Mouse (Mus musculus) forebrain, embryonic 10.5 days (tissue): ENCODE data around the gene Rps6ka2. TPM values are rescaled to one million over a fixed set of nuclear protein-coding genes. Genes with fewer than 3 reads are reported as not detected.

ENCODE experiments used
- DNase-seq: peaks from one replicate; pipeline ENCODE4 v3.0.0-alpha.2; 2017; ENCODE audit warnings: low spot score; ENCODE audit errors: extremely low spot score
- H3K27ac ChIP-seq: fragments of 300-500 bp; sonication (generic); 2 replicates; pipeline ENCODE4 v1.5.1; 2016; ENCODE audit warnings: mild to moderate bottlenecking
- H3K27me3 ChIP-seq: fragments of 300-500 bp; sonication (generic); 2 replicates; pipeline ENCODE4 v1.6.1; 2016; ENCODE audit warnings: mild to moderate bottlenecking; ENCODE audit not compliant: poor library complexity, severe bottlenecking
- H3K36me3 ChIP-seq: fragments of 300-500 bp; sonication (generic); replicated peaks from 2 replicates; pipeline ENCODE4 v1.6.1; 2016; ENCODE audit warnings: mild to moderate bottlenecking, moderate library complexity
- H3K4me1 ChIP-seq: fragments of 300-500 bp; sonication (generic); 2 replicates; pipeline ENCODE4 v1.6.1; 2016
- H3K4me3 ChIP-seq: fragments of 300-500 bp; sonication (generic); 2 replicates; pipeline ENCODE4 v1.5.1; 2016; ENCODE audit warnings: mild to moderate bottlenecking, moderate library complexity
- H3K9me3 ChIP-seq: fragments of 300-500 bp; sonication (generic); 2 replicates; pipeline ENCODE4 v1.6.1; 2016; ENCODE audit warnings: mild to moderate bottlenecking, moderate library complexity
- WGBS: fragments of 180-500 bp; shearing (Covaris S2); methylation state at CpG from one replicate; pipeline ENCODE4 v1.1.7; 2016; 5-methylcytosine and 5-hydroxymethylcytosine counted together
- polyA plus RNA-seq: library from polyadenylated mRNA; unstranded; fragments of >200 nt; fragmentation: Nextera tagmentation; extraction: Ambion mirVana; gene quantifications from 2 replicates; pipeline ENCODE4 v1.2.1, GENCODE M21; 2016

Gene Rps6ka2
- polyA plus RNA-seq, 1 experiment from 2014 or later: 25.3 TPM

- 69% methylated on average over 12 of the region's 12 CpGs for WGBS
- no peak for DNase-seq
- H3K4me3 ChIP-seq: no peak overlapping the region
These were observed 22.0 kb upstream of the Rps6ka2 start for GRCm38 (mm10) chr17:7147920-7148321.

DNA sequence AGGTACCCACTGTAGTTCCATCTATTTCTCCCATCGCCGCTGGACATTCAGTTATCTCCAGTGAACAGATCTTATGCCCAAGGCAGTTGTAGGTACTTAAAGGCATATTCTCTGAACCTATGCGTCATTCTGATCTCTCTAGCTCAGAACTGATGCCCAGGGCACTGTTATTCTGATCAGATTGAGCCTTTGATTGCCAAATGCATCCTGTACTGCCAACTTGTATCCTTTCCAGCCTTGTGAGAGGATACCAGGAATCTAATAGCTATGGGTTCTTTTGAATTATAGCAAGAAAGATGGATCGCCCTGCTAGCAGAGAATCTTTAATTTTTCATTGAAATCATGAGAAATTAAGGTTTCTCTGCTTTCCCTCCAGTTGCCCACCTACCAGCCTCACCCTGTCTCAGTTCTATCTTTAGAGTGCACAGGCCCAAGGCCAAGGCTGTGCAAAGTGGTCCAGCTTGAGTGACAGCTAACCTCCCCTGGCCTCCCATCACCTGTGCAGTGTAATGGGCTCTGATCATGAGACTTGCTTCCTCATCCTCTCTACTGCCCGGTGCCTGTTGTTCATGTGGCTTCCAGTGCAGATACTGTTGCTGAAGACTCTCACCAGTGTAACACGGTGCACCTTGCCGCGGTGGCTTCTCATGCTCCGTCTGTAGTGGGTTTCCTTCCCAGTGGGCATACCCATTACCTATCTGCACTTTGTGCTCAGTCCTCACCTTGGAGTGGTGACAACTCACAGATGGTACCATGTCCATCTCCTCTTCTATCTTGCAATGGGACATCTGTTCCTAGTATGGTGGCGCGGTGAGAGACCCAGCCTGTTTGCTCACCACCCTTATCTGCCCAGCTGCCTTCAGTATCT lies 20.4 kb upstream of the Rps6ka2 start:
- WGBS: 95% methylated on average over 11 of the region's 11 CpGs

More at GRCm38 (mm10) chr17:7147920-7148321, 22.0 kb upstream of the Rps6ka2 start:
- H3K27ac ChIP-seq: no peak overlapping the region
- peaks cover 9% of the 10 kb centered on the region for H3K4me1 ChIP-seq
- no peaks in the 10 kb centered on the region for H3K27me3 ChIP-seq
- H3K36me3 ChIP-seq: no peaks in the 10 kb centered on the region
- no peaks in the 10 kb centered on the region for H3K9me3 ChIP-seq

DNA sequence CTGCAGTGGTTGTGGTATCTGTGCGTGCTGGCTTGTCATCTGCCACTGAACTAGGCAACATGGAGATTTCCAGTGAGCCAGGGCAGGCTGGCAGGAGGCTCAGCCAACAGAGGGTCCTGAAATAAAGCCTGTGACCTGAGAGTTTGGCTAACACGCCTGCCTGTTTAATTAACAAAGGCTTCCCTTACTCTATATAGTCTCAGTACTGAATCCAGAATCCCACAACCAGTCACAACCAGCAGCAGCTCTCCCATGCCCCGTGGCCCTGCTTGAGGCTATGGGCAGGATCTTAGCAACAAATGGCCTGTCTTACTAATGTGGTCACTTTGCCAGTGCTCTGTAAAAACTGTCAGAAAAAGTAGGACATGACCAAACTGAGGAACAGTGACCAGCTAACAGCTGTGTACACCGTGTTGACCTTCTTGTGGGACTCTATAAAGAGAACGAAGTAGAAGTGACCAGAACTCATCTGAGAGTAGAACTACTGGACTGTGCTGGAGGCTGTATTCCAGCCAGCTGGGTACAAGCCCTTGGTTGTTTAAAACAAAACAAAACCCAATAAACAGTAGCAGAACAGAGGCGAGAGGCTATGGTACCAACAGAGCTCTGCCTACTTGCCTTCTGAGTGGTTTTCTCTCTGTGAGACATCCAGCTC lies 18.3 kb upstream of the Rps6ka2 start:
- 84% methylated on average over 6 of the region's 6 CpGs for WGBS
- no peak for DNase-seq
- Histone ChIP-seq H3K4me1 (peaks cover 4% of the 10 kb centered on the region), H3K27ac (no peak overlapping the region), H3K36me3 (no peaks in the 10 kb centered on the region), H3K27me3 (no peaks in the 10 kb centered on the region), H3K4me3 (no peak overlapping the region), H3K9me3 (no peaks in the 10 kb centered on the region)

More for the DNA sequence above, 20.4 kb upstream of the Rps6ka2 start:
- Histone ChIP-seq H3K27ac (no peak overlapping the region), H3K4me3 (no peak overlapping the region), H3K4me1 (peaks cover 9% of the 10 kb centered on the region), H3K27me3 (no peaks in the 10 kb centered on the region), H3K36me3 (no peaks in the 10 kb centered on the region), H3K9me3 (no peaks in the 10 kb centered on the region)
- DNase-seq: no peak

- H3K27me3 ChIP-seq: no peaks in the 10 kb centered on the region
- H3K9me3 ChIP-seq: no peaks in the 10 kb centered on the region
- H3K27ac ChIP-seq: no peak overlapping the region
- peaks cover 9% of the 10 kb centered on the region for H3K4me1 ChIP-seq
- 93% methylated on average over 7 of the region's 7 CpGs for WGBS
- no peaks in the 10 kb centered on the region for H3K36me3 ChIP-seq
- H3K4me3 ChIP-seq: no peak overlapping the region
- DNase-seq: no peak
These were observed 17.3 kb upstream of the Rps6ka2 start for GRCm38 (mm10) chr17:7152662-7153061.

GRCm38 (mm10) chr17:7163955-7164354 lies 6.0 kb upstream of the Rps6ka2 start:
- no peak overlapping the region for H3K27ac ChIP-seq
- H3K36me3 ChIP-seq: no peaks in the 10 kb centered on the region
- no peak for DNase-seq
- H3K4me1 ChIP-seq: peaks cover 14% of the 10 kb centered on the region
- H3K27me3 ChIP-seq: peaks cover 6% of the 10 kb centered on the region; the same call in 1 of the 2 replicates
- no peak overlapping the region for H3K4me3 ChIP-seq
- H3K9me3 ChIP-seq: no peaks in the 10 kb centered on the region
- WGBS: 79% methylated on average over 3 of the region's 3 CpGs

GRCm38 (mm10) chr17:7165524-7165923 lies 4.4 kb upstream of the Rps6ka2 start:
- Histone ChIP-seq H3K4me3 (no peak overlapping the region), H3K4me1 (peaks cover 24% of the 10 kb centered on the region), H3K27me3 (peaks cover 6% of the 10 kb centered on the region; the same call in 1 of the 2 replicates), H3K9me3 (no peaks in the 10 kb centered on the region), H3K27ac (no peak overlapping the region), H3K36me3 (no peaks in the 10 kb centered on the region)
- 93% methylated on average over 7 of the region's 7 CpGs for WGBS
- DNase-seq: no peak

DNA sequence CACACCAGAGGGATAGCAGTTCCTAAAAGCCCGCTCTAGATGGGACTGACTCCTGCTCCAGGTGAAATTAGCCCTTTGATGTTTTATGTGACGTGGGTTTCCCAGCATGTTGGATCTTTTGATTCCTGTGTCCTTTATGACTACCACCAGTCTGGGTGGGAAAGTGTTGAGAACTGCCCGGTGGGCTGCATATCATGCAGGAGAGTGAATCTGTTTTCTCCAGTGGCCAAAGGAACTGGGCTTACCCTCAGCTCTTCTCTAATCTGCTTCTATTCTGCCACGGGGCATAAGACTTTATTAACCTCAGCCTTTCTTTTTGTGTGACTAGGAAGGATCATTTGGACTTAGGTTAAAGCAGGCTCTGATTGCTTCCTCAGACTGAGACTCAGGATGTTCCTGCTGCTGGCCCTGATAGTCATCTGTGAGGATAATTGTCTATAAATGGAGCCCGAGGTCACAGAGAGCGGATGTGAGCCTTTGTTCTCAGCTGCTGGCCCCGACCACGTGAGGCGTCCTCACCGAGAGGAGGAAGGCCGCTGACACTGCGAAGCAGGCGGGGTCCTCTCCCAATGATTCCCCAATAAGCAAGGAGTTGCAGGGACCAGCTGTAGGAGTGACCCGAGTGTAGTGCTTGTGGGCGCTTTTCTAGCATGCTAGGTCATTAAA lies 821 bp upstream of the Rps6ka2 start:
- Histone ChIP-seq H3K4me1 (peaks cover 59% of the 10 kb centered on the region), H3K27me3 (peaks cover 6% of the 10 kb centered on the region; the same call in 1 of the 2 replicates), H3K36me3 (no peaks in the 10 kb centered on the region), H3K27ac (peak overlapping the region; percentile 91), H3K4me3 (peak overlapping the region; percentile 64), H3K9me3 (no peaks in the 10 kb centered on the region)
- DNase-seq: peak; percentile 18
- WGBS: 10% methylated on average over 15 of the region's 15 CpGs

GRCm38 (mm10) chr17:7170304-7171295 lies 685 bp downstream of the Rps6ka2 start:
- WGBS: 2% methylated on average over 43 of the region's 43 CpGs

DNA sequence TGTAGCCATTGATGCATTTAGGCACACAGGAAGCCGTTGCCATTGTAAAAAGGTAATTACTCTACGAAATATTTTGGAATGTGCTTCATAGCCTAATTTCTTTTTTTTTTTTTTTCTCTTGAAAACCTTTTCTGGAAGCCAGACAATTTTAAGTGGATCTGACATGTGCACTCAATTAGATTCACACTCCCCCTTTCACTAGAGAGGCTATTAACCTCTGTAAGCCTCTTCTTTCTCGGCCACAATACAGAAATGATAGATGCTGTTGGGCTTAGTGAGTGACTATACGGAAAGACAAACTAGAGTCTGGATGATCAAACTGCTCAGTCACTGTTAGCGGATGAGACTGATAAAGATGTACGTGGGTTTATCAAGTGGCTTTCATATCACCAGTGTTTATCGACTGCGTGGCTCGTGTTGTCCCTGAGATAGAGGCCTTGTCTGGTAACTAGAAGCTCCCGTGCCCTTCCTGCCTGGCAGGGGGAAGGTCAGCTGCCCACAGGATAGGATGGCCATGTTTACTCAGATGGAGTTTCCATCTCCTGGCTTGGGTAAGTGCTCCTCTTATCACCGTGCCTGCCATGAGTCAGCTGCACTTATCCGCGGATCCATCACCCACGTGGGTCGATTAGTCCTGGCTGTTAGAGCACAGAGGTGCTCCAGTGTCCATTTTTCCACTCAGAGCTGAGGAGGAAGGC lies 3.6 kb downstream of the Rps6ka2 start:
- Histone ChIP-seq H3K27me3 (no peaks in the 10 kb centered on the region), H3K27ac (no peak overlapping the region), H3K4me3 (no peak overlapping the region), H3K4me1 (peaks cover 65% of the 10 kb centered on the region), H3K9me3 (no peaks in the 10 kb centered on the region), H3K36me3 (no peaks in the 10 kb centered on the region)
- DNase-seq: no peak
- 67% methylated on average over 15 of the region's 15 CpGs for WGBS

More at GRCm38 (mm10) chr17:7170304-7171295, 685 bp downstream of the Rps6ka2 start:
- Histone ChIP-seq H3K27me3 (peaks cover 6% of the 10 kb centered on the region; the same call in 1 of the 2 replicates), H3K4me1 (peaks cover 63% of the 10 kb centered on the region), H3K36me3 (no peaks in the 10 kb centered on the region), H3K4me3 (peak overlapping the region; percentile 64), H3K9me3 (no peaks in the 10 kb centered on the region), H3K27ac (peak overlapping the region; percentile 91)
- peak; percentile 23 for DNase-seq

- Histone ChIP-seq H3K36me3 (no peaks in the 10 kb centered on the region), H3K4me3 (no peak overlapping the region), H3K27me3 (no peaks in the 10 kb centered on the region), H3K27ac (no peak overlapping the region), H3K9me3 (no peaks in the 10 kb centered on the region), H3K4me1 (peaks cover 61% of the 10 kb centered on the region)
- WGBS: 89% methylated on average over 1 of the region's 1 CpGs
- DNase-seq: no peak
These were observed 5.4 kb downstream of the Rps6ka2 start for GRCm38 (mm10) chr17:7175293-7175692.

DNA sequence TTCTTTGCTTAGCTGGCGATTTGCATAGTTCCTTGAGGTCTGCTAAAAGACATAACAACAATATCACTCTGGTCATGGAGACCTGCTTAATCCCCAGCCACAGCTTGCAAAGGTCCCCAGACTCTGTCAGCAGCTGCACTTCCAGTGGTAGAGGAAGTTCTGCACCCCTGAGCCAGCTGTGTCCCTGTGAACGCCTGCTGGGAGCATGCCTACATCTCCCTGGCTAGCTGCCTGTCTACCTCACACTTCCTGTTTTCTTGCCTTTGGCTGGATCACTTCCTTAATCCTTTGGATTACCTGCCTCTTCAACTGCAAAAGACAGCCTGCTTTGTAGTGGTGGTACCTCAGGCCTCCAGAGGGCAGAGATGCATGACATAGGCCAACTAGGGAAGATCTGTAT lies 6.5 kb downstream of the Rps6ka2 start:
- 17% methylated on average over 2 of the region's 2 CpGs for WGBS
- Histone ChIP-seq H3K4me1 (peaks cover 61% of the 10 kb centered on the region), H3K36me3 (no peaks in the 10 kb centered on the region), H3K27me3 (no peaks in the 10 kb centered on the region), H3K9me3 (no peaks in the 10 kb centered on the region), H3K27ac (no peak overlapping the region), H3K4me3 (no peak overlapping the region)
- DNase-seq: no peak
